Mouse (Mus musculus) cerebellum, postnatal 14 days (tissue): ENCODE measurements around the gene Arhgef19.
A peak's percentile ranks its signal among the peaks of the same experiment; 100 is the strongest.

Experiments used
- DNase-seq, 2 experiments: peaks; one replicate each; pipeline ENCODE4 v3.0.0; 2021; ENCODE audit warnings: mixed read lengths in 2 of 2

Arhgef19 gene

DNA sequence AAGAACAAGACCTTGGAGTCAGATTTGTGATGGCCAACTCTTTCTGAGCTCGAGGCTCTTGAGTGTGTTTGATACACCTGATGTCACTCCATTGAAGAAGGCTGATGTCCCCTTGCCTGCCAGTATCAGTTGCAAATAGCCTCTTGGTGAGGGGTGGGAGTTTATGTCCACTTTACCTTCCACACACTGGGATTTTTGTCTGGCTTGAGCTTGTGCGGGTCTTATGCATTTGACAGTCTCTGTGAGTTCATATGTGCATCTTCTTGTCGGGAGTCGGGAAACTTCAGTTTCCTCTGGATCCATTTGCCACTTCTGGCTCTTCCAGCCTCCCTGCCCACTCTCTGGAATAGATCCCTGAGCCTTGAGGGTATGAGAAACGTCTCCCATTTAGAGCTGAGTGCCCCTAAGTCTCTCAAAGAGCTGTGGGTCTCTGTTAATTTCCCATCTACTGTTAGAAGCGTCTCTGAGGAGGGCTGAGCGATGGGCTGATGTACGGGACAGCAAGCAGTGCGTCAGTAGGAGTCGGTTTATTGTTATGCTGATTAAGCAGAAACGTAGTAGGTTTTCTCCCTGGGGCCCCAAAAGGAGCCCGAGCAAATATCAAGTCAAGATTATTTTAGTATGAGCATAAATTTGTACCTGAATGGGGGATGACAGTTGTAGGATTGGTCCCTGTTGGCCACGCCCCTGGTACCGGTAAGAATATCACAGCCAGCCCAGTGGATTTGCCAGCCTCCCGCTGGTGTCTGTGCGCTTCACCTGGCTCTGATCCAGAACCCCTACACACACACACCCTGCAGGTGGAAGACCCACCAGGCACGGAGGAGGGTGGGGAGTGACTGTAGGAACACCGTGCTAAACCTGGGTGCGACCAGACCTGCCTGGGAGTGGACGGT lies 559 bp upstream of the Arhgef19 start:
- DNase-seq, result peak; percentile 43 to 47

DNA sequence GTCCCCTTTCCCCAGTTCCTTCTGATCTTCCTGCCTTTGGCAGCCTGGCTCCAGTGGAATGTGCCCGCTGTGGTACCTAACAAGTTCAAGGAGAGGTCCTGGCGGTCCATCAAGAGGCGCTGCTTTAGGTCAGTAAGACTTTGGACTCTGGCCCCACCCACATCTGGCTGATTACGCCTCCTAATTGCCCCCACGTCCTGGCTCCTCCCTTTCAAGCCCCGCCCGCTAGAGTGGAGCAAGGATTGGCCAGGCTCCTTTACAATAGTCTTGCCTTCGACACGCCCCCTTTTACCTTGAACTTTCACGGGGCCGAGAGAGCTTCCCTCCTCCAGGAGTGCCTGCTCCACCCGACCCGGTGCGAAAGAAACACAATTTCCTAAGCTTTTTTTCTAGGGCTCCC lies 1.3 kb downstream of the Arhgef19 start:
- DNase-seq, result no peak

DNA sequence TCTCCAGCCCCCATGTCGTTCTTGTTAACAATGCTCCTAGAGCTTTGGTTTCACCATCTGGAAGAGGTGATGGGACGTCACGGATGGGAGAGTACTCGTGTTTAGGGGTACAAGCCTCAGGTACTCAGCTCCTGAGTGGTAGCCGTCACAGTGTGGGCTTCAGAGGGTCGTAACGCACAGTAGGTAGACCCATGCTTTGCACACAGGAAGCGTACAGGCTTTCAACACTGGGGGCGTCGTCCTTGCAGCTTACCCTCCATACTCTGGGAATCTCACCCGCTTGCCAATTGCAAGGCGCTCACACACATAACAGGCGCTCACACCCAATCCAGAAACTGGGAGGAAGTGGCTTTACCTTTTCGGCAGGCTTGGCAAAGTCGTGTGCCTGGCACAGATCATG lies 2.6 kb downstream of the Arhgef19 start:
- no peak for DNase-seq

DNA sequence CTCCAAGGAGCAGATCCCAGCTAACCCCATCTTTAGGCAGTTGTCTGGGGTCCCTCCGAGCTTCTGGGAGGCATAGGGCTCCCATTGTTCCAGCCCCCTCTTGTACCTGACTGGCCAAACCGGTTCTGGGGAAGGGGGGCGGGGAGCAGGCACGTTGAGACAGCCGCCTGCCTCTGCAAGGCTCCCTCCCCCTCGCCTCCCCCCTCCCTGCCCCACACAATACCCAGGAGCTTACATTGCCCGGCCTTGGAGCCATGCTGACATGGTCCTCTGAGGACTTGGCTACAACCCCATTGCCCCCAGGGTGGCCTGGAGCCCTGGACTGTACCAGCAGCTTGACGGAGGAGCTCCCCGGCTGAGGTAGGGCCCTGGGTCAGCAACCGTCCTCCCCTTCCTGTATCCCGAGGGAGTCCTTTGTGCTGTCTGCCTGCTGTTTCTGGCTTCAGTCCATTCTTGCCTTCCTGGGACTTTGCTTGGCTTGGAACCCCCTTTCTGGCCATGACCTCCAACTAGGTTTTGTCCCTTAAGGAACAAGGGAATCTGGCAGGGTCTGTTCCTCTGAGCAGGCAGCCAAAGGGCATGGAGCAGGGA lies 3.4 kb downstream of the Arhgef19 start:
- no peak for DNase-seq

DNA sequence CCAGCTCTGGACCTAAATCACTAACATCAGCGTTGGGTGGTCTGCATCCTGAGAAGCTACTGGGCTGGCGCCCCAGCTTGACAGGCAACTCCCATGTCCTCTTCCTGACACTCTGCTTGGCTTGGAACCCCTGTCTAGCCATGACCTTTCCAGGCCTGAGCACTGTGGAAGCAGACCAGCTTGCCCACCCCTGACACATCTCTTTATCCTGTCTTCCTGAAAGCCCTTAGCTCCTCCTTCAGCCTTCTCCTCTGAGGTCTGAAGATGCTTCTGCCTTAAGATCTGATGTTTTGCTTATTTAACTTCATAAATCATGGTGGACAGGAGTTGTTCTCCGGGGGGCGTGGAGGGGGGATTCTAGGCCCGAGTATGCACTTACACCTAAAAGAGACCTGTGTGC lies 4.3 kb downstream of the Arhgef19 start:
- DNase-seq, result no peak

DNA sequence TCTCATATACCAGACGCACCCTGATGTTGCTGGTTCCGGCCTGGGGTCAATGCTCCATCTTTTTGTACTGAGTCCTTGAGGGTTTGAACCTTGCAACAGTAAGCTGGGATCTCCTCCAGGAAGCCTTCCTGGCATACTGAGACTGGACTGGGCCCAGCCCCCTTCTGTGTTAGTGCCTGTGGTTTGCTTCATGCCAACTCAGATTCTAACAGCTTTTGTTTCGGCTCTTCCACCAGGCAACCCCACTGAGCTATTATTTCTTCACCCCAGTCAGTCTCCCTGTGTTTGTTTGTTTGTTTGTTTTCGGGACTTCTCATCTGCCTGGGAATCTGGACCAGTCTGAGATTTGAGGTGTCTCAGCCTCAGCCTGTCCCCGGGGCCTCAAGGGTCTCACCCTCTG lies 5.1 kb downstream of the Arhgef19 start:
- DNase-seq, result no peak

DNA sequence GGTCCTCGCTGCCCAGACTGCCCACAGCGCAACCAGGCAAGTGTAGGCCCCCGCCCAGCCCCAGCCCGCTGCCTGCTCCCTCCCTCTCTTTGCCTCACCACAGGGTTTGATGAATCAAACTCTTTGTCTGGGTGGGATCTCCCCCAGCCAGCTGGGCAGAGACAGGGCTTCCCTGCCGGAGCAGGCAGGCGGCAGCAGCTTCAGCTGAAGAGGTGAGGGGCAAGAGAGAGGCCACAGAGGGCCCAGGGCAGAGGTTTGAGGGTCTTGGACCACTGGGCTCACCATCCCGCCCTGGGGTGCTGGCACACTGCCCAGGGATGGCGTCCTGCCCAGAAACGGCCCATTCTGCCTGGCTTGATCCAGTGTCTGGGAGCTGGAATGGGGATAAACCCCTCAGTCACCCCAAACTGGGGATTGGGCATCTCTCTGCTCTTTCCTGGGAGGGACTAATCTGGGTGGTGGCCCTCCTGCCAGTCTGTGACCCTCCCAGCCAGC lies 5.7 kb downstream of the Arhgef19 start:
- peak; percentile 77 to 87 for DNase-seq

DNA sequence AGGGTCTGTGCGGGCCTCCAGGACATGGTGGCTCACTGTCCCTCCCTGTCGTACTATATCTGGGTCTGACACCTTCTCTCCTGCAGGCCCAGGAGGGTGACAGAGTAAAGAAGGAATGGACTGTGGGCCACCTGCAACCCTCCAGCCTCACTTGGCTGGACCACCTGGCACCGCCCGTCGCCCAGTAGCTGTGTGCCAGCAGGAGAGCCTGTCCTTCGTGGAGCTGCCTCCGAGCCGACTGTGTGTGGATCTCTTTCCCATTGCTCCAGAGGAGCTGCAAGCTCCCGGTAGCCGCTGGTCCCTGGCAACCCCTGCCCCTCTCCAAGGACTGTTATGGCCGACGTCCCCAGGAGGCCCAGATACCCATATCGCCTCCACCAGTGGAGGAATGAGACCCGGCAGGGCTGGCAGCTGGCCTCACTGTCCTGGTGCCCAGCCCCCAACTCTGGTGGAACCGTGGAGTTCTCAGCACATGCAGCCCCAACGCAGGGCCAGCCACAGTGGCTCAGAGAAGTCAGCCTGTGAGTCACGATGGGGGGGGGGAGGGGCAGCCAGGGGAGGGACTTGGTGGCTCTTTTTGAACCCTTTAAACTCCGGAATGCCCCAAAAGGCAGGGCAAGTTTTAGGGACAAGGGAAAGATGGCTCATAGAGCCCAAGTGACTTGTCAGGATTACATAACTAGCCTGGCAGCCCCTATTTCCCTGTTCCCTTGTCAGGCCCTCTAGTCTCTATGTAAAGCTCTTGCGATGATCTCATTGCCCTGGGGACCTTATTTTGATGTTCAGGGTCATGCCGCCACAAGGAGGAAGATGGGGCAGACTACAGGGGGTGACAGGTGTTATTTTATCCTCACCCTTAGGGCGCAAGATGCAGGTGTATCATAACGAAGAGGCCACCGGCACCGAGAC lies 7.0 kb downstream of the Arhgef19 start:
- DNase-seq, result peak in 1 of 2 experiments; percentile 47

DNA sequence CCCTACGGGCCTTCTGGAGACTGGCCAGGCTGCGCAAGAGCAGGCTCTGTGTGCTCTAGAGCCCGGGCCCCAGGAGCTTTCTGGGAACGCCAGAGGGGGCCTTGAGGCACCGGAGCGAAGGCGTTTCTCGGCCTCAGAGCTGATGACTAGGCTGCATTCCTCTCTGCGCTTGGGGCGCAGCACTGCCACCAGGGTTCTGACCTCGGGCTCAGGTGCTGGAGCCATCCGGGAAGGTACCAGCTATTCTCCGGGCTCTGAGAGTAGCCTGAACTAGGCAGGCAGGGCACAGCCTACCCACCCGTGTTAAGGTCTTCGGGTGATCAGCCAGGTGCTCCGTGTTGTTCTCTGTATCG lies 7.7 kb downstream of the Arhgef19 start:
- DNase-seq, result no peak

DNA sequence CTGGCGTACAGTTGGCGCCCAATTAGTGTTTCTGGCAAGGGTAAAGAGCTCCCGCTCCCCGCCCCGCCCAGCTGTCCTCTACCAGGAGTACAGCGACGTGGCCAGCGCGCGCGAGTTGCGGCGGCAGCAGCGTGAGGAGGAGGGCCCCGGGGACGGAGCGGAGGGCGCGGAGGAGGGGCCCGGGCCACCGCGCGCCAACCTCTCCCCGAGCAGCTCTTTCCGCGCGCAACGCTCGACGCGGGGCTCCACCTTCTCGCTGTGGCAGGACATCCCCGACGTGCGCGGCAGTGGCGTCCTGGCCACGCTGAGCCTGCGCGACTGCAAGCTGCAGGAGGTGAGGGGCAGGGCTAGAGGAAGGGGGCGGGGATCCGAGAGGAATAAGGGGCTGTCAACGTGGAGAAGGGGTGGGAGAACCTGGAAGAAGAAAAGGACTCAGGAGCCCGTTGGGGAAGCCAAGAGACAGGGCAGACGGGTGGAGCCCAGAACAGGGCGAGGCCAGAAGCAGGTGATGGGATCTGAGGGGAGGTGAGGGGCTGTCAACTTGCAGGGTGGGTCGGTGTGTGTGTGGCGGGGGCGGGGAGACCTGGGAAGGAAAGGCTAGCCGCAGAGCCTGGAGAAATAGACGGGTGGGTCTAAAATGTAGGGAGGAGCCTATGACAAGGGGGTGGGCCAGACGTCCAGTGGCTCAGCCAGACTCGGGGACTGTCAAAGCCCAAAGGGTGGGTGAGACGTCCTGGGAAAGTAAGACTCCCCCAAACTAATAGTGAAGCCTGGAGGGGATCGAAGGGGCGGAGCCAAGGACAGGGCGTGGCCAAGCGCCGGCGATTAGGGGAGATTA lies 8.7 kb downstream of the Arhgef19 start:
- DNase-seq, result peak in 1 of 2 experiments; percentile 61

DNA sequence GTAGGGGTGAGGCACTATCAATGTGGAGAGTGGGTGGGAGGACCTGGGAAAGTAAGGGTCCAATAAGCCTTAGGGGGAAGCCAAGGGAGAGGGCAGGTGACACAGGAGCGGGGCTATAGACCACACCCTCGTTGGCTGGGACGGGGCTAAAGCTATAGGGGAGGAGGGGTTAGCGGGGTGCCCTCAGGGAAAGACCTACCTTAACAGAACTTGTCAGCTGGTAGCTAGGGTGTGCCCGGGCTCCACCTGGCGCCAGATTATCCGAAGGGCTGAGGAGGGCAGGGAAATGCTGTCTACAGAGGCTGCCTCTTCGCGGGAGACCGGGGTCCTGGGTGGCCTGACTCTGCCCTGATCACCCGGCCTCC lies 9.3 kb downstream of the Arhgef19 start:
- DNase-seq, result no peak

DNA sequence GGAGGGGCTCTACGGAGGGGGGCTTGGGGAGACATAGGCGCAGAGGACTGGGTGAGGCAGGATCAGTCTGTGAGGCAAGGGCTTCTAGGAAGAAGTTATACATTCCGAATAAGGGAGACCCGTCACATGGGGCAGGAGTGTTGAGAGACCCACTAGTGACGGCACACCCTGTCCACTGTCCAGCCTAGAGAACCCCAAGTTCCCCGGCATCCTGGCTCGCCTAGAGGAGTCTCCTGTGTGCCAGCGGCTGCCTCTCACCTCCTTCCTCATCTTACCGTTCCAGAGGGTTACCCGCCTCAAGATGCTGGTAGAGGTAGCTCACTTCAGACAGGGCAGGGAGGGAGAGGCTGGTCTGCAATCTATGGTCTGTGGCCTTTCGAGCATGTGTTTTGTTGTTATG lies 10.1 kb downstream of the Arhgef19 start:
- no peak for DNase-seq

DNA sequence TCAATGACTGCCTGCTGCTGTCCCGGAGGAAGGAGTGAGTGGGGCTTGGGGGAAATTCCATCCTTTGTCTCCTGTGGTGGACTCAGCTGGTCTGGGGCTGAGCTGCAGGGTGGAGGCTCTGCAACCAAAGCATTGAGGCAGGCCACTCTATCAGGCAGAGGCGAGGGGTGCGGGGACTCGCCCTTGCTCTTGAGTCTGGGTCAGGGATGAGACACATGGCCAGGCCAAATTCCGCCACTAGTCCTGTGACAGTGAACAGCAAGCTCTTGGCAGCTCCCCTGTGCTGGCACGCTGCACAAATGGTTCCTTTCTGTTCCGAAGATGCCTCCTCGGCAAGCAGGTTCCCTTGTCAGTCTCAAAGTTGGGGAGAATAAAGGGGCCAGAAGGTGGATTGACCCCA lies 11.8 kb downstream of the Arhgef19 start:
- peak; percentile 81 to 83 for DNase-seq

DNA sequence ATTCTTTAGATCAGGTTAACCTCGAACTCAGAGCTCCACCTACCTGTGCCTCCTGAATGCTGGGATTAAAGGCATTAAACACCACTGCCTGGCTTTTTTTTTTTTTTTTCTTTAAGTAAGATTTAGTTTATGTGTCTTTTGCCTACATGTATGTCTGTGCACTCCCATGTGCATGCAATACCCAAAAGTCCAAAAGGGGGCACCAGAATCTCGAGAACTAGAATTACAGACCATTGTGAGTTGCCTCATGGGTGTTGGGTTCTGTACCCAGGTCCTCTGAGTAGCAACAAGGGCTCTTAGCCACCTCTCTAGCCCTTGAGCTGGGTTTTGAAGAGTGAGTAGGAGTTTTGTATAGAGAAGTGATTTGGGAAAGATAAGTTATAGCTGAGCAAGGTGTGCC lies 13.3 kb downstream of the Arhgef19 start:
- DNase-seq, result no peak

DNA sequence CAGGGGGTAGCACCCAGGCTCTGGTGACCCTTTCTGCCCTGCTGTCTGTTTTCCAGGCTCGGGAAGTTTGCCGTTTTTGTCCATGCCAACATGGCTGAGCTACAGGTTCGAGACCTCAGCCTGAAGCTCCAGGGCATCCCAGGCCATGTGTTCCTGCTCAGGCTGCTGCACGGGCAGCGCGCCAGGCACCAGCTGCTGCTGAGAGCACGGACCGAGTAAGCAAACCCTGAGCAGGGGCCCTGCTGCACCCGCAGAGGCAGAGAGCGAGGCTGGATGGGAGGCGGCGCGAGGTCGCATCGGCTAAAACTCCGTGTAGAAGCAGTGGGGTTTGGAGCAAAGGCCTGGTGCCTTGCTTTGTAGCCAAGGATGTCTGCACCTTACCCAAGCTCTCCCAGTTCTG lies 14.9 kb downstream of the Arhgef19 start:
- peak; percentile 54 to 71 for DNase-seq

DNA sequence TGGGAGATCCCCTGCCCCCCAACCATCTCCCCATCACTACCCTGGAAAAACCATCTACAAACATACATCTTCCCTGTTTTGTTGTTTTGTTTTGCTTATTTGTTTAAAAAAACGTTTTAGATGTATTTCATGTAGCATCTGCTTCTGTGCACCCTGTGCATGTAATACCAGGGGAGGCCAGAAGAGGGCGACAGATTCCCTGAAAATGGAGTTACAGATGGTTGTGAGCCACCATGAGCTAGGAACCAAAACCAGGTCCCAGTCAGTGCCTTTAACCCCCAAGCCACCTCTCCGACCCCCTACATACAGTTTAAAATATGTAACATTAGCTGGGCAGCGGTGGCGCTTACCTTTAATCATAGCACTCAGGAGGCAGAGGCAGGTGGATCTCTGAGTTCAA lies 18.1 kb downstream of the Arhgef19 start:
- DNase-seq, result no peak

DNA sequence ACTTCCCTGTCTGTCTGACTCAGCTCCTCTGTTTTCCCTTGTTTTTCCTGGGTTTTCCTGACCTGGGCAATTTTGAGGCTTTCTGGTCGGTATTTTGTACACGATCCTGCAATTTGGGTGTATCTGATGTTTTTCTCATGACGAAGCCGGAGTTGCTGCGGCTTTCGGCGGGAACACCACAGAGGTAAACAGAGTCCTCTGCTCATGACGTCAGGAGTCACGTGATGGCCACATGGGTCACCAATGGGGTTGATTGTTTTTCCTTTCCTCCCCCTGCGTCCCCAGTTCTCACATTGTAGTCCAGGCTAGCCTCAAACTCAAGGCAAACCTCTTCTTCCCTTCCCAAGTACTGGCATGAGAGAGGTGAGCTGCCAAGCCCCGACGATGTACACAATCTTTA lies 20.1 kb downstream of the Arhgef19 start:
- DNase-seq, result no peak

DNA sequence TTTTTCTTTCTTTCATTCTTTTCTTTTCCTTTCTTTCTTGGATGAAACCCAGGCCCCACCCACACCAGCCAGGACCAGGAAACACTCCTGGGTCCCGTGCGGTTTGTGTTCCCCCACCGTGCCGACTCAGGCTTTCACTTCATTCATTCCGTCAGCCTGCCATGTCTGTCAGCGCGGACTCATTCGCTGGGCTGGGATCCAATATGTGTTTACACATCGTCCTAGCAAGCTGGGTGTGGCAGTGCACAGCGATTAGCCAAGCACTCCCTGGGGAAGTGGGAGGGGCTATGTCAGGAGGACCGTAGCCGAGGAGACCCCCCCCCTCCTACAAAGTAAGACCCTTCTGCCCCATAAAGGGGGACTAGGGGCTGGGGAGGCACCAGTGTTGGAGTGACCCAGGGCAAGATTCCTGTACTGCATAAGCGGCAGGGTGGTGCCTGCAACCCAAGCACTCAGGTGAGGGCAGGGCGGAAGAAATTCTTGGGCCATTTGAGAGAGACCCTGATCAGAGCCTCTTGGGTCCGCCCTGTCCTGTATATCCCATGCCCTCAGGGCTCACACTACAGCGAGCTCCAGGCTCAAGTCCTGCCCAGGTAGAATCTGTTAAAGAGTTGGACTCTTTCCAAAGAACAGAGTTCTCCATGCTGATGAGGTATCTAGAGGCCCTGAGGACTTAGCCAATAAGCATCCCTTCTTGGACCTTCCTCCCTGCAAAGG lies 20.9 kb downstream of the Arhgef19 start:
- no peak for DNase-seq

DNA sequence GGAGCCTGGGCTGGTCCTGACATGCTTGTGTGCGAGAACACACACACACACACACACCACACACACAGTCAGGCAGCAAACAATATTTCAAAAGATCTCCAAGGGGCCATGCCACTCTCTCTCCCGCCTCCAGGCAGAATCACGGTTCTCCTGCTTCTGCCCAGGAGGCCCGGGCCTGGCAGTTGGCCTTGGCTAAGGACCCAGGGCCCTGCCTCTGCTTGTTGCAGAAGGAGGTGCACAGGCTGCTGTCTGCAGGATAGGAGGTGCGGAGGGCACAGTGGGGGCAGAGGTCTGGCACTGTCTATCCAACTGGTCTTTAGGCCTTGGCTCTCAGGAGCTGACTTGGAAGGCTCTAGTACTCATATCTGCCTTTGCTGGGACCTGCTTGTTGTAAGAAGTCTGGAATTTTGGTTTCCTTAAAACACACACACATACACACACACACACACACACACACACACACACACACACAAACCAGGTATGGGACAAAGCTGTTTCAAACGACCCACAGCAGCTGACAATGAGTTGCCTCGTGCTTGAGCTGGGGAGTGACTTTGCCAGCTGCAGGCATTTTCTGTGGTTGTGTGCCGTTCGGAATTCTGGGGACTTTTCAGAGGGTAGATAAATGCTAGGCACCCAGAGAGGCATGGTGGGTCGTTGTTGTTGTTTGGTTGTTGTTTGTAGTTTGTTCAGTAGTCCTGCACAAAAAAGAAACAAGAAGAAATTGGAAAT lies 23.8 kb downstream of the Arhgef19 start:
- DNase-seq, result no peak

DNA sequence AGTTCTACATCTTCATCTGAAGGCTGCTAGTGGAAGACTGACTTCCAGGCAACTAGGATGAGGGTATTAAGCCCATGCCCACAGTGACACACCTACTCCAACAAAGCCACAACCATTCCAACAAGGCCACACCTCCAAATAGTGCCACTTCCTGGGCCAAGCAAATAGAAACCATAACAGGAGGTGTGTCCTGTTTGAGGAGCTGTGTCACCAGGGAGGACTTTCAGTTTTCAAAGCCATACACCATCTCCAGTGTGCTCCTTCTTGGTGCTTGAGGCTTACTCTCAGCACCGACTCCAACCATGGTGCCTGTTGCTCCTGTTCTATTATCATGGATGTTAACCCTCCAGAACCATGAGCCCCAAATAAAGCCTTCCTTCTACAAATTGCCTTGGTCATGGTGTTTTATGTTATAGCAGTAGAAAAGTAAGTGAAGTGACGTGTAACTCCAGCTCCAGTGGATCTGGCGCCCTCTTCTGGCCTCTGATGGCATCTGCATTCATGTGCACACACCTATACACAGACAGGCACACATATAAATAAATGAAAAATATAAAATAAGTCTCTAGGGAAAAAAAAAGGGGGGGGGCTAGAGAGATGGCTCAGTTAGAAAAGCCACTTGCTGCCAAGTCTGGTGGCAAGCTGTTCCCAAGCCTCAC lies 26.8 kb downstream of the Arhgef19 start:
- DNase-seq, result no peak

DNA sequence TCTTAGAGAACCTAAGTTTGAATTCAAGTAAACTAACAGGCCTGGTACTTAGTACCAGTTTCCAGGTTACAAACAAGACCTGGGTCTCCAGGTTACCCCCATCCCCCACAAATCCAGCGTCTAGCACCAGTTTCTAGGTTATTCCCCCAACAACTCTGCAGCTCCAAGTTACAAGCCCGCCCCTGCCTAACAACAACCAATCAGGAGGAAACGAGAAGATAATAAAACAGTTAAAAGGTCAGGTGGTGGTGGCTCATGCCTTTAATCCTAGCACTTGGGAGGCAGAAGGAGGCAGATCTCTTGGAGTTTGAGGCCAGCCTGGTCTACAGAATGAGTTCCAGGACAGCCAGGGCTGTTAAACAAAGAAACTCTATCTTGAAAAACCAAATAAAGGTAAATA lies 28.0 kb downstream of the Arhgef19 start:
- DNase-seq, result no peak
